Mouse (Mus musculus): ENCODE measurements around the gene Rell1. TPM values are rescaled to one million over a fixed set of nuclear protein-coding genes. Genes with fewer than 3 reads are reported as not detected.

Gene Rell1
- total RNA-seq, 2 experiments from 2014 or later: 10.6 to 11.7 TPM

- intact Hi-C loops (cut with DNase I): loop anchor here (5.0 kb wide), 1 partner anchor 105 kb away; no protein-coding TSS in a partner anchor
- DNase-seq (ENCODE audit: low spot score in 2 of 2): no peak
These were observed 11.1 kb downstream of the Rell1 start for GRCm38 (mm10) chr5:63957607-63958006.

- intact Hi-C loops (cut with DNase I): loop anchor here (5.0 kb wide), 1 partner anchor 106 kb away; no protein-coding TSS in a partner anchor
- DNase-seq (ENCODE audit: low spot score in 2 of 2): peak in 1 of 2 experiments; percentile 65
These were observed 12.3 kb downstream of the Rell1 start for GRCm38 (mm10) chr5:63956411-63956810.

GRCm38 (mm10) chr5:63953401-63954032 is 15.2 kb downstream of the Rell1 start:
- intact Hi-C loops (cut with DNase I): no loop called here
- peak in 1 of 2 experiments; percentile 50 for DNase-seq (ENCODE audit: low spot score in 2 of 2)

- intact Hi-C loops (cut with DNase I): no loop called here
These were observed 16.7 kb downstream of the Rell1 start for GRCm38 (mm10) chr5:63952039-63952438.

GRCm38 (mm10) chr5:63951421-63951911 is 17.2 kb downstream of the Rell1 start:
- peak in 1 of 2 experiments; percentile 35 for DNase-seq (ENCODE audit: low spot score in 2 of 2)
- intact Hi-C loops (cut with DNase I): no loop called here

More at GRCm38 (mm10) chr5:63952039-63952438, 16.7 kb downstream of the Rell1 start:
- no peak for DNase-seq (ENCODE audit: low spot score in 2 of 2)

GRCm38 (mm10) chr5:63949195-63949594 is 19.5 kb downstream of the Rell1 start:
- intact Hi-C loops (cut with DNase I): no loop called here
- DNase-seq (ENCODE audit: low spot score in 2 of 2): no peak

- no peak for DNase-seq (ENCODE audit: low spot score in 2 of 2)
- intact Hi-C loops (cut with DNase I): no loop called here
These were observed 21.2 kb downstream of the Rell1 start for GRCm38 (mm10) chr5:63947526-63947925.

- no peak for DNase-seq (ENCODE audit: low spot score in 2 of 2)
- intact Hi-C loops (cut with DNase I): no loop called here
These were observed 25.4 kb downstream of the Rell1 start for GRCm38 (mm10) chr5:63943291-63943690.

GRCm38 (mm10) chr5:63941891-63942290 is 26.8 kb downstream of the Rell1 start:
- no peak for DNase-seq (ENCODE audit: low spot score in 2 of 2)
- intact Hi-C loops (cut with DNase I): no loop called here

GRCm38 (mm10) chr5:63938575-63938974 is 30.1 kb downstream of the Rell1 start:
- intact Hi-C loops (cut with DNase I): no loop called here

GRCm38 (mm10) chr5:63936740-63937139 is 32.0 kb downstream of the Rell1 start:
- DNase-seq (ENCODE audit: low spot score in 2 of 2): no peak
- intact Hi-C loops (cut with DNase I): no loop called here

More at GRCm38 (mm10) chr5:63938575-63938974, 30.1 kb downstream of the Rell1 start:
- peak in 1 of 2 experiments; percentile 22 for DNase-seq (ENCODE audit: low spot score in 2 of 2)

GRCm38 (mm10) chr5:63935581-63935980 is 33.1 kb downstream of the Rell1 start:
- DNase-seq (ENCODE audit: low spot score in 2 of 2): no peak
- intact Hi-C loops (cut with DNase I): no loop called here

- DNase-seq (ENCODE audit: low spot score in 2 of 2): no peak
- intact Hi-C loops (cut with DNase I): no loop called here
These were observed 35.9 kb downstream of the Rell1 start for GRCm38 (mm10) chr5:63932829-63933228.

GRCm38 (mm10) chr5:63930824-63931358 is 37.8 kb downstream of the Rell1 start:
- intact Hi-C loops (cut with DNase I): no loop called here
- DNase-seq (ENCODE audit: low spot score in 2 of 2): no peak

- no peak for DNase-seq (ENCODE audit: low spot score in 2 of 2)
- intact Hi-C loops (cut with DNase I): no loop called here
These were observed 43.6 kb downstream of the Rell1 start for GRCm38 (mm10) chr5:63925035-63925628.

- intact Hi-C loops (cut with DNase I): no loop called here
These were observed 45.2 kb downstream of the Rell1 start for GRCm38 (mm10) chr5:63923305-63924025.

GRCm38 (mm10) chr5:63918201-63918600 is 50.5 kb downstream of the Rell1 start:
- intact Hi-C loops (cut with DNase I): no loop called here
- no peak for DNase-seq (ENCODE audit: low spot score in 2 of 2)

More at GRCm38 (mm10) chr5:63923305-63924025, 45.2 kb downstream of the Rell1 start:
- no peak for DNase-seq (ENCODE audit: low spot score in 2 of 2)

GRCm38 (mm10) chr5:63916457-63917139 is 52.1 kb downstream of the Rell1 start:
- no peak for DNase-seq (ENCODE audit: low spot score in 2 of 2)
- intact Hi-C loops (cut with DNase I): no loop called here

- intact Hi-C loops (cut with DNase I): no loop called here
- DNase-seq (ENCODE audit: low spot score in 2 of 2): no peak
These were observed 53.8 kb downstream of the Rell1 start for GRCm38 (mm10) chr5:63914896-63915295.

Data from left cerebral cortex, postnatal 25 days (tissue).